Comparison of ENCODE assay signal across 9 mouse cellular contexts in genomic region chr3:108411754-108412121, GRCm38 (mm10). TPM values are rescaled to one million over a fixed set of nuclear protein-coding genes. Genes with fewer than 3 reads are reported as not detected.
DNase-seq lines count a peak whose midpoint lies in the region; ATAC-seq and TF ChIP-seq lines count a peak whose summit lies in the region.
"Had no signal": no experiment of that assay in that cellular context is flagged by ENCODE, and none has a peak within 500 bp of the region (broad histone marks: within the 10 kb centered on the region; RNA-seq: fewer than 3 reads in every experiment).

No protein-coding gene starts in this region.

- peak overlapping the region; percentile 27 for H3K4me3 ChIP-seq in hindbrain, postnatal 0 days (ENCODE audit: low read length)
- H3K4me3 ChIP-seq in limb, embryonic 15.5 days = peak overlapping the region; percentile 1; the same call in 1 of the 2 replicates
- H3K4me3 ChIP-seq in stomach, embryonic 15.5 days (replicated peaks) = peak overlapping the region; percentile 7; the same call in 1 of the 2 replicates

- H3K27ac ChIP-seq in hindbrain, postnatal 0 days = peak overlapping the region; percentile 89
- peak overlapping the region; percentile 55; the same call in 1 of the 2 replicates for H3K27ac ChIP-seq in limb, embryonic 15.5 days
- H3K27ac ChIP-seq in stomach, embryonic 15.5 days = peak overlapping the region; percentile 31; the same call in 1 of the 2 replicates

- no peaks in the 10 kb centered on the region for H3K27me3 ChIP-seq in hindbrain, postnatal 0 days (ENCODE audit: insufficient read depth, low read length)
- H3K27me3 ChIP-seq in limb, embryonic 15.5 days = peaks cover 11% of the 10 kb centered on the region
- H3K27me3 ChIP-seq in stomach, embryonic 15.5 days (replicated peaks) = 0 out of 2 replicates have a peak, but pooled peaks cover 4% of the 10 kb centered on the region

- peak overlapping the region; percentile 47 for H3K9ac ChIP-seq in hindbrain, postnatal 0 days (replicated peaks; ENCODE audit: low read length)
- H3K9ac ChIP-seq in limb, embryonic 15.5 days = no peak overlapping the region
- H3K9ac ChIP-seq in stomach, embryonic 15.5 days = no peak overlapping the region

- peaks cover 45% of the 10 kb centered on the region for H3K4me1 ChIP-seq in hindbrain, postnatal 0 days (ENCODE audit: insufficient read depth, low read length)
- H3K4me1 ChIP-seq in limb, embryonic 15.5 days = peaks cover 36% of the 10 kb centered on the region
- peaks cover 23% of the 10 kb centered on the region for H3K4me1 ChIP-seq in stomach, embryonic 15.5 days

- DNase-seq in adrenal gland, postnatal 36 days = peak; percentile 22 to 37
- DNase-seq in adrenal gland, adult 8-10 months = no peak
- DNase-seq in NIH3T3 (ENCODE audit: low read depth) = peak; percentile 68
- DNase-seq in fibroblast of lung, adult 2 months (ENCODE audit: low read depth) = peak; percentile 56
- peak; percentile 92 for DNase-seq in hindbrain, postnatal 0 days (ENCODE audit: low spot score)
- DNase-seq in thymus, postnatal 14 days = no peak

- no peaks in the 10 kb centered on the region for H3K9me3 ChIP-seq in hindbrain, postnatal 0 days (ENCODE audit: low read length)
- 0 out of 2 replicates have a peak, but pooled peaks cover 13% of the 10 kb centered on the region for H3K9me3 ChIP-seq in limb, embryonic 15.5 days
- no peaks in the 10 kb centered on the region for H3K9me3 ChIP-seq in stomach, embryonic 15.5 days

- H3K4me2 ChIP-seq in hindbrain, postnatal 0 days (ENCODE audit: low read depth, low read length) = peak overlapping the region; percentile 62
- 0 out of 2 replicates have a peak overlapping the region, but pooled peaks have one; percentile 6 for H3K4me2 ChIP-seq in limb, embryonic 15.5 days
- peak overlapping the region; percentile 36 for H3K4me2 ChIP-seq in stomach, embryonic 15.5 days

- peak; percentile 72 for ATAC-seq in hindbrain, postnatal 0 days
- no peak for ATAC-seq in limb, embryonic 15.5 days (ENCODE audit: insufficient number of reproducible peaks, low FRiP score, low TSS enrichment, low read depth)
- peak; percentile 28; the same call in 1 of the 2 replicates for ATAC-seq in stomach, embryonic 15.5 days (ENCODE audit: insufficient read depth, low FRiP score, low read depth)

- 16% methylated on average over 8 of the region's 8 CpGs for WGBS in hindbrain, postnatal 0 days
- WGBS in limb, embryonic 15.5 days = 64% methylated on average over 8 of the region's 8 CpGs
- WGBS in stomach, embryonic 15.5 days = 69% methylated on average over 6 of the region's 8 CpGs

- no peak for TF ChIP-seq CTCF in hindbrain, postnatal 0 days (IDR thresholded peaks at IDR 0.05; ENCODE audit: low read depth)

- peaks cover 17% of the 10 kb centered on the region; the same call in 1 of the 2 replicates for H3K36me3 ChIP-seq in hindbrain, postnatal 0 days (ENCODE audit: insufficient read depth, low read length)
- peaks cover 29% of the 10 kb centered on the region for H3K36me3 ChIP-seq in limb, embryonic 15.5 days
- H3K36me3 ChIP-seq in stomach, embryonic 15.5 days = peaks cover 21% of the 10 kb centered on the region

RNA-seq across cellular contexts. Expression of gene Celsr2, which starts 3.6 kb away (rescaled TPM):
- 1 to 10 TPM; 5.6 to 8.1 TPM for total RNA-seq in adrenal gland, postnatal 36 days (2021)
- total RNA-seq in adrenal gland, adult 8-10 months (2022) = 10 to 100 TPM in 2 of 4 experiments, 1 to 10 TPM in 2; 6.5 to 14.6 (median 9.5) TPM
- 94.8 and 95.3 TPM in 2 replicates for total RNA-seq in hindbrain, postnatal 0 days (2014; rRNA removed)
- polyA plus RNA-seq in hindbrain, postnatal 0 days (2015; fragmentation: Nextera tagmentation; extraction: Ambion mirVana) = 28.1 and 30.6 TPM in 2 replicates
- 11.7 and 11.9 TPM in 2 replicates for polyA plus RNA-seq in limb, embryonic 15.5 days (2015; fragmentation: Nextera tagmentation; extraction: Ambion mirVana)
- 12.2 and 13.6 TPM in 2 replicates for polyA plus RNA-seq in stomach, embryonic 15.5 days (2015; fragmentation: Nextera tagmentation; extraction: Ambion mirVana)

RNA-seq across cellular contexts. Expression of gene Psrc1, which starts 28.1 kb away (rescaled TPM):
- total RNA-seq in adrenal gland, postnatal 36 days (2021) = 1 to 10 TPM; 1.0 to 1.6 TPM
- 1 to 10 TPM; 1.6 to 4.8 (median 3.0) TPM for total RNA-seq in adrenal gland, adult 8-10 months (2022)
- total RNA-seq in hindbrain, postnatal 0 days (2014; rRNA removed) = 11.0 and 15.0 TPM in 2 replicates
- polyA plus RNA-seq in hindbrain, postnatal 0 days (2015; fragmentation: Nextera tagmentation; extraction: Ambion mirVana) = 8.4 and 11.0 TPM in 2 replicates
- 37.8 and 40.2 TPM in 2 replicates for polyA plus RNA-seq in limb, embryonic 15.5 days (2015; fragmentation: Nextera tagmentation; extraction: Ambion mirVana)
- polyA plus RNA-seq in stomach, embryonic 15.5 days (2015; fragmentation: Nextera tagmentation; extraction: Ambion mirVana) = 34.9 and 38.9 TPM in 2 replicates
- total RNA-seq: liver, adult 2 months had no signal

RNA-seq across cellular contexts. Expression of gene Sars, which starts 33.3 kb away (rescaled TPM):
- total RNA-seq in adrenal gland, postnatal 36 days (2021) = 100 to 1,000 TPM; 185 to 210 TPM
- 100 to 1,000 TPM; 183 to 191 (median 186) TPM for total RNA-seq in adrenal gland, adult 8-10 months (2022)
- total RNA-seq in hindbrain, postnatal 0 days (2014; rRNA removed) = 122 and 137 TPM in 2 replicates
- polyA plus RNA-seq in hindbrain, postnatal 0 days (2015; fragmentation: Nextera tagmentation; extraction: Ambion mirVana) = 214 and 223 TPM in 2 replicates
- polyA plus RNA-seq in limb, embryonic 15.5 days (2015; fragmentation: Nextera tagmentation; extraction: Ambion mirVana) = 115 and 123 TPM in 2 replicates
- polyA plus RNA-seq in stomach, embryonic 15.5 days (2015; fragmentation: Nextera tagmentation; extraction: Ambion mirVana) = 124 and 142 TPM in 2 replicates

RNA-seq across cellular contexts. Expression of gene Mybphl, which starts 47.0 kb away (rescaled TPM):
- total RNA-seq in adrenal gland, postnatal 36 days (2021) = not detected
- total RNA-seq in adrenal gland, adult 8-10 months (2022) = not detected
- total RNA-seq in hindbrain, postnatal 0 days (2014; rRNA removed) = 0.36 TPM in 1 of 2 replicates, not detected in the other
- polyA plus RNA-seq in hindbrain, postnatal 0 days (2015; fragmentation: Nextera tagmentation; extraction: Ambion mirVana) = 0.11 and 0.19 TPM in 2 replicates
- not detected in 2 replicates for polyA plus RNA-seq in limb, embryonic 15.5 days (2015; fragmentation: Nextera tagmentation; extraction: Ambion mirVana)
- not detected in 2 replicates for polyA plus RNA-seq in stomach, embryonic 15.5 days (2015; fragmentation: Nextera tagmentation; extraction: Ambion mirVana)
- total RNA-seq: liver, adult 2 months had no signal
- polyA plus RNA-seq: liver, adult 2 months had no signal

Comparison
In these comparisons a context has a peak if more than half of its experiments do, and no peak if none do; other contexts are left out.
1. DNase-seq: peak in adrenal gland, postnatal 36 days (2 of 2), NIH3T3 (single experiment), fibroblast of lung, adult 2 months (single experiment) and hindbrain, postnatal 0 days (single experiment); none in adrenal gland, adult 8-10 months (single experiment) and thymus, postnatal 14 days (single experiment).
2. H3K27ac ChIP-seq: peak in every context shown above with its lines; median percentile 89 in hindbrain, postnatal 0 days; 55 in limb, embryonic 15.5 days; 31 in stomach, embryonic 15.5 days.
3. H3K4me2 ChIP-seq: peak in every context shown above with its lines; median percentile 62 in hindbrain, postnatal 0 days; 36 in stomach, embryonic 15.5 days; 6 in limb, embryonic 15.5 days.
4. Peak in every context shown above with its lines, with median percentiles within 50 percentile points of each other: H3K4me3 ChIP-seq.